Mouse (Mus musculus) macrophage (primary cell): ENCODE results near the gene Zswim7. TPM values are rescaled to one million over a fixed set of nuclear protein-coding genes. Genes with fewer than 3 reads are reported as not detected.

ENCODE experiments used
- H3K27ac ChIP-seq: fragments of 350-480 bp; formaldehyde crosslinking; 2 replicates; pipeline ENCODE4 v1.9.0; 2021
- H3K36me3 ChIP-seq: fragments of 350-480 bp; formaldehyde crosslinking; 2 replicates; pipeline ENCODE4 v1.9.0; 2021; ENCODE audit errors: inconsistent target
- H3K4me3 ChIP-seq: fragments of 350-480 bp; formaldehyde crosslinking; 2 replicates; pipeline ENCODE4 v1.9.0; 2021; ENCODE audit errors: inconsistent target
- H3K79me2 ChIP-seq: fragments of 350-480 bp; formaldehyde crosslinking; 2 replicates; pipeline ENCODE4 v1.9.0; 2021; ENCODE audit errors: inconsistent target
- WGBS: methylation state at CpG from one replicate; pipeline ENCODE4 v1.1.7; 2026; ENCODE audit warnings: inconsistent platforms; ENCODE audit not compliant: missing documents; 5-methylcytosine and 5-hydroxymethylcytosine counted together
- polyA plus RNA-seq: library from polyadenylated mRNA; stranded (reverse); fragments of 250-400 nt; gene quantifications from 3 replicates; pipeline ENCODE4 v1.2.4, GENCODE M21; 2018; ENCODE audit warnings: inconsistent platforms

The Zswim7 gene
- polyA plus RNA-seq, 1 experiment from 2014 or later = 4.2 TPM

- no peaks in the 10 kb centered on the region; the same call in 1 of the 2 replicates for H3K36me3 ChIP-seq
- WGBS = 87% methylated on average over 5 of the region's 5 CpGs
- H3K4me3 ChIP-seq = no peak overlapping the region
- no peaks in the 10 kb centered on the region for H3K79me2 ChIP-seq
- H3K27ac ChIP-seq = no peak overlapping the region
These were observed 10.3 kb downstream of the Zswim7 start for GRCm38 (mm10) chr11:62270851-62271250.

DNA sequence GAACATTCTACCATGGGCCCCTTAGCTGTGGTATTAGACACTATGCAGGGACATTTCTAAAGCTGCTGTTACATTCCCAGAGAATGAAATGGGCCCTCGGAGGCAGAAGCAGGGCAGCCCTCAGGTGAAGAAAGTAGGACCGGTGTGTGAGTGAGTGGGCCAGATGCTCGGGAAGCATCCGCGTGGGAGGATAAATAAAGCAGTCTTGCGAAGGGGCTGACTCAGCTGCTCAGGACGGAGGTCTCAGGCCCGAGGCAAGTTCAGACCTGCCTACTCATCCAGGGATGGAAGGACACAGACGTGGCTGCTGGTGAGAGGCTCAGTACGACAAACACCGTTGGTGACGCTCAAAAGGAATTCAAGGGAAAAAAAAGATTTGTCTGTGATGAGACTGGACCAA lies 12.1 kb downstream of the Zswim7 start:
- Histone ChIP-seq H3K36me3 (no peaks in the 10 kb centered on the region; the same call in 1 of the 2 replicates), H3K4me3 (no peak overlapping the region), H3K27ac (no peak overlapping the region), H3K79me2 (no peaks in the 10 kb centered on the region)
- WGBS = 90% methylated on average over 12 of the region's 12 CpGs

DNA sequence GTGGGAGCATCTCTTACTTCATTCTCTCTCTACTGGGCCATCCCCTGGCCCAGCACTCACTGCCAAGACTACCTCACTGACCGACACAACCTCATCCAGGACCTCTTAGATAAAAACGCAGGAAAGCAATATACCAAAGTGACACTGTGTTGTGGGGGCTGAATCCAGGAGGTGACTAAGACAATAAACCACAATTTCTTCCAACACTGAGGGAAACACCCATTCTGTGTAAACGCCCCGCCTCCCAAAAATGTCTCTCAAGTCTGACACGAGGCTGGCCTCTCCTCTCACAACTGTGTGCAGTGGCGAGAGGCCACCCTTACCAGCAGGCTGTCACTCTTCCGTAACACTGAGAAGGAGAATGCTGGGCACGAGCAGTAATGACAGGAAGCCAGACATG lies 12.8 kb downstream of the Zswim7 start:
- H3K4me3 ChIP-seq = no peak overlapping the region

GRCm38 (mm10) chr11:62266466-62267214 lies 14.5 kb downstream of the Zswim7 start:
- 97% methylated on average over 17 of the region's 17 CpGs for WGBS
- Histone ChIP-seq H3K36me3 (no peaks in the 10 kb centered on the region; the same call in 1 of the 2 replicates), H3K27ac (no peak overlapping the region), H3K79me2 (no peaks in the 10 kb centered on the region; the same call in 1 of the 2 replicates), H3K4me3 (no peak overlapping the region)

More for the DNA sequence above, 12.8 kb downstream of the Zswim7 start:
- H3K27ac ChIP-seq = no peak overlapping the region
- H3K36me3 ChIP-seq = no peaks in the 10 kb centered on the region; the same call in 1 of the 2 replicates
- 75% methylated on average over 8 of the region's 8 CpGs for WGBS
- no peaks in the 10 kb centered on the region; the same call in 1 of the 2 replicates for H3K79me2 ChIP-seq

- H3K4me3 ChIP-seq = no peak overlapping the region
- 91% methylated on average over 7 of the region's 7 CpGs for whole genome bisulfite sequencing
- H3K79me2 ChIP-seq = no peaks in the 10 kb centered on the region; the same call in 1 of the 2 replicates
- no peak overlapping the region for H3K27ac ChIP-seq
- no peaks in the 10 kb centered on the region; the same call in 1 of the 2 replicates for H3K36me3 ChIP-seq
These were observed 15.5 kb downstream of the Zswim7 start for GRCm38 (mm10) chr11:62265642-62266041.

DNA sequence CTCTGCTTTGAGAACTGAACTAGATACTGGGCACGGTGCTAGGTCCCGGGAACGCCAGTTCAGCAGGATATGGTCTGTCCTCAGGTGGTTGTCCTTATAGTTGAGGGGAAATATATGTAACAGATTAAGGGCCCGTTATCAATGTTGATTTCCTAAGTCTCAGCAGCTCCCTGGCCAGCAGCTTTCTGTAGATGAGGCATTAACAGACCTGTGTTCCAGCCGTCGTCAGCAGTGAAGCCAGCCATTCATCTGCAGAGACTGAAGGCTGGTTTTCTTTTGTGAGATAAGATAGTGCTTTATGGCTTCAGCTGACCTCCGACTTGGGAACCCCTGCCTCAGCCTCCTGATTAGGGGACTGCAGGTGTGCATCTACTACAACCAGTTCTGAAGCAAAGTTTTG lies 17.2 kb downstream of the Zswim7 start:
- no peak overlapping the region for H3K4me3 ChIP-seq
- H3K27ac ChIP-seq = no peak overlapping the region
- 86% methylated on average over 7 of the region's 7 CpGs for WGBS
- H3K36me3 ChIP-seq = no peaks in the 10 kb centered on the region; the same call in 1 of the 2 replicates
- no peaks in the 10 kb centered on the region; the same call in 1 of the 2 replicates for H3K79me2 ChIP-seq

DNA sequence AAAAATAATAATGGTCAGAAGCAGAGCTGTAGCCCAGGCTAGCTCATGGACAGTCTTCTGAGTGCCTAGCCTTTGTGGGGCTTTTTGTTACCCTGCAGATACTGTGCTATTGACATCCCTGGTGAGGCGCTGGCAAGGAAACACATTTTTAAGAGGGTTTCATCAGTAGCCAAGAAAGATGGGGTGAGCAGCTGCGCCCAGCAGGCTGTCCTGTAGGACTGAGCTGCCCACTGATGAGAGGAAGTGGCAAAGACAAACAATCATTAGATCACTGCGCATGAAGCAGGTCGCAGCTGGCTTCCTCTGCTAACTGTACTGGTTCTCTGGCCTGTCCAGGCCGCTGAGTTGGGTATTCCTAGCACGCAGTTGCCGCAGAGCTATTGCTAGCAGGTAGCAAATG lies 17.6 kb downstream of the Zswim7 start:
- Histone ChIP-seq H3K36me3 (no peaks in the 10 kb centered on the region; the same call in 1 of the 2 replicates), H3K79me2 (no peaks in the 10 kb centered on the region; the same call in 1 of the 2 replicates), H3K27ac (no peak overlapping the region), H3K4me3 (no peak overlapping the region)
- 89% methylated on average over 7 of the region's 7 CpGs for WGBS

DNA sequence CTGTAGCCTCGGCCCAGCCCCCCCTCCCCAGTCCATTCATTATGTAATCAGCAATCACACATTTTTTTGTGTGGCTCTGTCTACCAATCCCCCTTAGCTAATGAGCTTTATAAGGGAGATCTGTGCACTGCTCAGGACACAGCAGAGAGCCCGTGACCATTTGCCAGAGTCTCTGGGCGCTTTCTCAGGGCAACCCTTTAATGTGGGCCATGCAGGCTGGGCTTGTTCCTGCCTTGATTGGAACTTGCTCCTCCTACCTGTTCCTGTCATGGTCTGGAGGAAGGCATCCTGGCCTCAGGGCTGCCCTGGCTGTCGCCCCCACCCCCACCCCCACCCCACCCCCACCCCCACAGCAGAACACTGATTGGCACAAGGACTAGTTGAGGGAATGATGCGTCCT lies 22.0 kb downstream of the Zswim7 start:
- H3K4me3 ChIP-seq = no peak overlapping the region
- H3K36me3 ChIP-seq = no peaks in the 10 kb centered on the region
- no peak overlapping the region for H3K27ac ChIP-seq
- WGBS = 60% methylated on average over 3 of the region's 5 CpGs
- H3K79me2 ChIP-seq = peaks cover 4% of the 10 kb centered on the region; the same call in 1 of the 2 replicates

DNA sequence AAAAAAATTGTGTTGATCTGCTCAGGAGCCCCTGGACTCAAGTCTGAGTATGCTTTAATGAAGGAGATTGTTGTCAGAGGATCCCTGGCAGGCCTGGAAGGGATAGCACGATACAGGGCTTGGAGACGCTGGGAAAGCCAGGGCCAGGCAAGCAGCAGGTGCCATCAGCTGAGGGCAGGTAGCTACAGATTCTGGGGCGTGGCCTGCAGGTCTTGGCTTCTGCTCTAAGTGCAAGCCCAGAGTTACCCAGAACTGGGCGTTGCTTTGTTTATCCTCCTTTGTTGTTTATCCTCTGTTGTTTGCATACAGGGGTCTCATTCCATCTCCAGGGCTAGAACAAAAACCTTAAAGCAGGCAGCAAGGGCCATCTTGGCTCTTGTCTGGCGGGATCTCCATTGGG lies 27.8 kb downstream of the Zswim7 start:
- 96% methylated on average over 5 of the region's 5 CpGs for WGBS
- H3K79me2 ChIP-seq = peaks cover 12% of the 10 kb centered on the region; the same call in 1 of the 2 replicates
- H3K27ac ChIP-seq = no peak overlapping the region
- H3K4me3 ChIP-seq = no peak overlapping the region
- no peaks in the 10 kb centered on the region for H3K36me3 ChIP-seq

DNA sequence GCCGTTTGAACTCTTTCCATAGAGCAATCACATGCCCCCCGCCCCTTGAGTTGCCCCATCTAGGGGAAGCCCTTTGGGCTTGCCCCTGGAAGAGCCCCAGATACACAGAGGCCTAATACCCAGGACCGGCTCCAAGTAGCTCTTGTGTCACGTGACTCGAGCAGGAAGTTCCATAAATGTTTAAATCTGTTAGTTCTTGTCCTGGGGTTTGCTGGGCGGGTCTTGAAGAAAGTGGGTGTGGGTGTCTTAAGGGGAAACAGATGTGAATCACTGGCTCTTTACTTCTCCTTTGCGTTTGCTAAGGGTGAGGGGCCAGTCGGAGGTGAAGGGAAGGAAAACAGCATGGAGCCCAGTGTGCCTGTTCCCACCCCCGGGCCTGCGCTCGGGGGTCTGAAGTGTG lies 30.1 kb downstream of the Zswim7 start:
- no peaks in the 10 kb centered on the region for H3K36me3 ChIP-seq
- H3K27ac ChIP-seq = peak overlapping the region; percentile 46
- H3K4me3 ChIP-seq = peak overlapping the region; percentile 47; the same call in 1 of the 2 replicates
- H3K79me2 ChIP-seq = peaks cover 8% of the 10 kb centered on the region; the same call in 1 of the 2 replicates
- WGBS = 5% methylated on average over 11 of the region's 11 CpGs

GRCm38 (mm10) chr11:62249266-62250037 lies 31.7 kb downstream of the Zswim7 start:
- 16% methylated on average over 35 of the region's 35 CpGs for WGBS
- Histone ChIP-seq H3K79me2 (peaks cover 8% of the 10 kb centered on the region; the same call in 1 of the 2 replicates), H3K36me3 (no peaks in the 10 kb centered on the region), H3K27ac (no peak overlapping the region), H3K4me3 (peak overlapping the region; percentile 47)

GRCm38 (mm10) chr11:62248401-62249244 lies 32.6 kb downstream of the Zswim7 start, which contains the start of gene Adora2b:
Gene Adora2b, plus strand, starts transcription at chr11:62248984.
- Histone ChIP-seq H3K36me3 (no peaks in the 10 kb centered on the region), H3K79me2 (peaks cover 8% of the 10 kb centered on the region; the same call in 1 of the 2 replicates), H3K27ac (no peak within 1 kb of the TSS), H3K4me3 (peak within 1 kb of the TSS; percentile 47)
- under 1% methylated on average over 60 of the region's 69 CpGs for WGBS

- peaks cover 3% of the 10 kb centered on the region; the same call in 1 of the 2 replicates for H3K79me2 ChIP-seq
- no peaks in the 10 kb centered on the region for H3K36me3 ChIP-seq
- WGBS = 22% methylated on average over 12 of the region's 18 CpGs
- H3K27ac ChIP-seq = no peak overlapping the region
- H3K4me3 ChIP-seq = peak overlapping the region; percentile 47
These were observed 33.3 kb downstream of the Zswim7 start for GRCm38 (mm10) chr11:62247759-62248400.
